Mouse (Mus musculus): ENCODE measurements around the gene Zfp277. TPM values are rescaled to one million over a fixed set of nuclear protein-coding genes. Genes with fewer than 3 reads are reported as not detected.

The Zfp277 gene
- polyA plus RNA-seq, 1 experiment from 2014 or later = 20.1 TPM

- ChIA-PET CTCF (interaction anchor here (0.8 kb wide), 1 partner anchor 11 kb away, joined by 3 read pairs; no protein-coding TSS in a partner anchor), POLR2A (no interaction called here)
- in situ Hi-C loops (cut with MboI; ENCODE audit: low pct_unique_long_range_greater_than_20kb) = loop anchor here (5.0 kb wide), 2 partner anchors 188 to 227 kb away; no protein-coding TSS in a partner anchor
- no peaks in the 10 kb centered on the region for H3K27me3 ChIP-seq
- TF ChIP-seq CTCF (IDR thresholded peaks at IDR 0.05) = no peak
- DNase-seq (ENCODE audit: low read depth, low spot score) = no peak
- ATAC-seq = peak; percentile 15
Observed at GRCm38 (mm10) chr12:40445206-40445605, 496 bp downstream of the Zfp277 start.

- TF ChIP-seq CTCF (IDR thresholded peaks at IDR 0.05) = no peak
- in situ Hi-C loops (cut with MboI; ENCODE audit: low pct_unique_long_range_greater_than_20kb) = no loop called here
- H3K27me3 ChIP-seq = no peaks in the 10 kb centered on the region
- DNase-seq (ENCODE audit: low read depth, low spot score) (no peak), ATAC-seq (no peak)
- POLR2A ChIA-PET = no interaction called here
- CTCF ChIA-PET = interaction anchor here (1.1 kb wide), 1 partner anchor 19 kb away, joined by 4 read pairs; no protein-coding TSS in a partner anchor
Observed at GRCm38 (mm10) chr12:40438049-40438448, 7.7 kb downstream of the Zfp277 start.

GRCm38 (mm10) chr12:40434101-40434500, 11.6 kb downstream of the Zfp277 start:
- POLR2A ChIA-PET = no interaction called here

GRCm38 (mm10) chr12:40431075-40431474, 14.6 kb downstream of the Zfp277 start:
- DNase-seq (ENCODE audit: low read depth, low spot score) = no peak
- ChIA-PET CTCF (no interaction called here), POLR2A (no interaction called here)
- no peak for TF ChIP-seq CTCF (IDR thresholded peaks at IDR 0.05)
- in situ Hi-C loops (cut with MboI; ENCODE audit: low pct_unique_long_range_greater_than_20kb) = no loop called here
- no peak for ATAC-seq
- H3K27me3 ChIP-seq = no peaks in the 10 kb centered on the region

More at GRCm38 (mm10) chr12:40434101-40434500, 11.6 kb downstream of the Zfp277 start:
- peak; percentile 31 for ATAC-seq
- DNase-seq (ENCODE audit: low read depth, low spot score) = peak; percentile 53
- CTCF ChIA-PET = interaction anchor here (0.7 to 1.0 kb wide), 2 partner anchors 9 to 11 kb away, joined by 3 read pairs; no protein-coding TSS in a partner anchor
- in situ Hi-C loops (cut with MboI; ENCODE audit: low pct_unique_long_range_greater_than_20kb) = no loop called here
- TF ChIP-seq CTCF (IDR thresholded peaks at IDR 0.05) = no peak
- H3K27me3 ChIP-seq = no peaks in the 10 kb centered on the region

- TF ChIP-seq CTCF (IDR thresholded peaks at IDR 0.05) = no peak
- no peak for ATAC-seq
Observed at GRCm38 (mm10) chr12:40429976-40430375, 15.7 kb downstream of the Zfp277 start.

GRCm38 (mm10) chr12:40427606-40428005, 18.1 kb downstream of the Zfp277 start:
- CTCF ChIA-PET = no interaction called here
- ATAC-seq = no peak
- H3K27me3 ChIP-seq = no peaks in the 10 kb centered on the region
- in situ Hi-C loops (cut with MboI; ENCODE audit: low pct_unique_long_range_greater_than_20kb) = no loop called here
- POLR2A ChIA-PET = interaction anchor here (0.6 kb wide), 1 partner anchor 29 kb away, joined by 3 read pairs; no protein-coding TSS in a partner anchor
- no peak for DNase-seq (ENCODE audit: low read depth, low spot score)
- no peak for TF ChIP-seq CTCF (IDR thresholded peaks at IDR 0.05)

More at GRCm38 (mm10) chr12:40429976-40430375, 15.7 kb downstream of the Zfp277 start:
- no peaks in the 10 kb centered on the region for H3K27me3 ChIP-seq
- ChIA-PET CTCF (no interaction called here), POLR2A (no interaction called here)
- in situ Hi-C loops (cut with MboI; ENCODE audit: low pct_unique_long_range_greater_than_20kb) = no loop called here
- no peak for DNase-seq (ENCODE audit: low read depth, low spot score)

- H3K27me3 ChIP-seq = no peaks in the 10 kb centered on the region
- ChIA-PET POLR2A (no interaction called here), CTCF (interaction anchor here (0.6 to 0.9 kb wide), 2 partner anchors 9 to 10 kb away, joined by 3 to 5 read pairs; no protein-coding TSS in a partner anchor)
- in situ Hi-C loops (cut with MboI; ENCODE audit: low pct_unique_long_range_greater_than_20kb) = no loop called here
- ATAC-seq (no peak), DNase-seq (ENCODE audit: low read depth, low spot score) (no peak)
- TF ChIP-seq CTCF (IDR thresholded peaks at IDR 0.05) = no peak
Observed at GRCm38 (mm10) chr12:40424991-40425390, 20.7 kb downstream of the Zfp277 start.

- ChIA-PET POLR2A (no interaction called here), CTCF (no interaction called here)
- no peak for TF ChIP-seq CTCF (IDR thresholded peaks at IDR 0.05)
- ATAC-seq (no peak), DNase-seq (ENCODE audit: low read depth, low spot score) (no peak)
- in situ Hi-C loops (cut with MboI; ENCODE audit: low pct_unique_long_range_greater_than_20kb) = no loop called here
- no peaks in the 10 kb centered on the region for H3K27me3 ChIP-seq
Observed at GRCm38 (mm10) chr12:40417257-40417656, 28.4 kb downstream of the Zfp277 start.

GRCm38 (mm10) chr12:40415312-40415925, 30.3 kb downstream of the Zfp277 start:
- POLR2A ChIA-PET = no interaction called here
- DNase-seq (ENCODE audit: low read depth, low spot score) = no peak

GRCm38 (mm10) chr12:40414682-40415311, 30.9 kb downstream of the Zfp277 start:
- TF ChIP-seq CTCF (IDR thresholded peaks at IDR 0.05) = no peak
- ATAC-seq = no peak
- no peak for DNase-seq (ENCODE audit: low read depth, low spot score)
- CTCF ChIA-PET = interaction anchor here (2.7 kb wide), 1 partner anchor 10 kb away, joined by 5 read pairs; no protein-coding TSS in a partner anchor
- in situ Hi-C loops (cut with MboI; ENCODE audit: low pct_unique_long_range_greater_than_20kb) = no loop called here
- POLR2A ChIA-PET = no interaction called here
- no peaks in the 10 kb centered on the region for H3K27me3 ChIP-seq

More at GRCm38 (mm10) chr12:40415312-40415925, 30.3 kb downstream of the Zfp277 start:
- in situ Hi-C loops (cut with MboI; ENCODE audit: low pct_unique_long_range_greater_than_20kb) = no loop called here
- no peaks in the 10 kb centered on the region for H3K27me3 ChIP-seq
- no peak for ATAC-seq
- CTCF ChIA-PET = interaction anchor here (2.7 kb wide), 1 partner anchor 9 kb away, joined by 5 read pairs; no protein-coding TSS in a partner anchor
- TF ChIP-seq CTCF (IDR thresholded peaks at IDR 0.05) = no peak

- ATAC-seq = no peak
- CTCF ChIA-PET = no interaction called here
- DNase-seq (ENCODE audit: low read depth, low spot score) = no peak
- in situ Hi-C loops (cut with MboI; ENCODE audit: low pct_unique_long_range_greater_than_20kb) = no loop called here
- POLR2A ChIA-PET = no interaction called here
- no peaks in the 10 kb centered on the region for H3K27me3 ChIP-seq
- no peak for TF ChIP-seq CTCF (IDR thresholded peaks at IDR 0.05)
Observed at GRCm38 (mm10) chr12:40399812-40400211, 45.9 kb downstream of the Zfp277 start.
